Mouse (Mus musculus) spleen, adult 12 weeks (tissue): Measurements from ENCODE around the gene Clec11a.
A peak's percentile ranks its signal among the peaks of the same experiment; 100 is the strongest.

Source experiments
- DNase-seq: peaks from one replicate; pipeline ENCODE4 v3.0.0; 2022; ENCODE audit warnings: low spot score

The Clec11a gene

DNA sequence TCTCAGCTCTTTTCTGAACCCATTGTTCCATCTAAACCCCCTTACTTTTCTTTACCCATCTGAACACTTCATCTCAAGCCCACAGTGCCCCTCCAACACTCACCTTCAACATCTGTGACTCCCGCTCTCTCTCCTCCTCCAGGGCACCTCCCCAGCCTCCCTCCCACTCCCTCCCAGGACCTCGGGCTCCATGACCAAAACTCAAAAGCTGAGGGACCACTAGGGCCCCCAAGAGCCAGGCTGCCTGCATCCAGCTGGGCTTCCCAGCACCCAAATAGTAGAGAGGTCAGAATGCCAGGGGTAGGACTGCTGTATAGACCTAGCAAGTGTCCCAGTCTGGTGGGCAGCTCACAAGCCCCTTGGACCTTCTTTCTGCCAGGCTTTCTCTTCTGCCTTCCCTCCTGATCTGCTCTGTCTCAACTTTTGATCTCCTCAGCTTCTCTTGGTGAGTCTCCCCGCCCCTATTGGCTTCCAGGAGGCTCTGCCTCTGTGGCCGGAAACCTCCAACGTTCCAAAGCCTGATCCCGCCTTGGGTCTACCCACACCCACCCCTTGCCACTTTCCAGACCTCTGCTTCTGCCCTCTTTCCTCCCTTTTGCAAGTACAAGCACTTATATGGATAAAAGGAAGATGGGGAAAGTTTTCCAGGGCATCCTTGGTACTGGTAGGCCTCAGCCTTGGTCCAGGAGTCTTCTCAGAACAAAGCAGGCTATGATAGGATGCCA lies at the start of gene Clec11a:
Clec11a (minus strand) TSS at position 387 of the 725 bp plus-strand sequence.
- DNase-seq = no peak

DNA sequence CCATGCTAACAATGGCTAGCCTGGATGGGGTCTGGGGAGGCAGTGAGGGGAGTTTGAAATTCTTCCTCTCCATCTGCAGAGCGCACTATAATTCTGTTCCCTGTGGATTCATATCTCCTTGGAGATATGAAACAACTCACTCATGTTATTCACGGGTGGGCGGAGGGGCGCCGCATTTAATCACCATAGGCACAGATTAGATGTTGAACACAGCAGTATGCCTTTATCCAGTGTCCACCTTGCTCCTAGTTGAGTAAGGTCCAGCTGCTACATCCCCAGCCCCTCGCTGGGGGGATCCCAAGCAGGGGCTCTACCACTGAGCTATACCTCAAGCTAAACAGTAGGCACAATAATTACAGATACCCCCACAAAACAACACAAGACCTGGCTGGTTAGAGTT lies 48.7 kb upstream of the Clec11a start:
- no peak for DNase-seq

DNA sequence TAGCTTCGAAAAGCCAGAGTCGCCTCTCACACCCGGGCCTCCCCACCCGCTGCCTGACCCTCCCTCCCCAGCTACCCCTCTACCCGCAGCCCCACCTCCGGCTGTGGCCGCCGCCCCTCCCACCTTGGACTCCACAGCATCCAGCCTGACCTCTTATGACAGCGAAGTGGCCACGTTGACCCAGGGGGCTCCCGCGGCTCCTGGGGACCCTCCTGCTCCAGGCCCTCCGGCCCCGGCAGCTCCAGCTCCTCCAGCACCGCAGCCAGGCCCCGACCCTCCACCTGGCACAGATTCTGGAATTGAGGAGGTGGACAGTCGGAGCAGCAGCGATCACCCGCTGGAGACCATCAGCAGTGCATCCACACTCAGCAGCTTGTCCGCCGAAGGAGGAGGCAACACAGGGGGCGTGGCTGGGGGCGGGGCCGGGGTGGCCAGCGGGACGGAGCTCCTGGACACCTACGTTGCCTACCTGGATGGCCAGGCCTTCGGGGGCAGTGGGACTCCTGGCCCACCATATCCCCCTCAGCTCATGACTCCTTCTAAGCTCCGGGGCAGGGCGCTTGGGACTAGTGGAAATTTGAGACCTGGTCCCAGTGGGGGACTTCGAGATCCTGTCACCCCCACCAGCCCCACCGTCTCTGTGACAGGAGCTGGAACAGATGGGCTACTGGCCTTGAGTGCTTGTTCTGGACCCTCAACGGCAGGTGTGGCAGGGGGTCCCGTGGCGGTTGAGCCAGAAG lies 47.1 kb upstream of the Clec11a start:
- no peak for DNase-seq

DNA sequence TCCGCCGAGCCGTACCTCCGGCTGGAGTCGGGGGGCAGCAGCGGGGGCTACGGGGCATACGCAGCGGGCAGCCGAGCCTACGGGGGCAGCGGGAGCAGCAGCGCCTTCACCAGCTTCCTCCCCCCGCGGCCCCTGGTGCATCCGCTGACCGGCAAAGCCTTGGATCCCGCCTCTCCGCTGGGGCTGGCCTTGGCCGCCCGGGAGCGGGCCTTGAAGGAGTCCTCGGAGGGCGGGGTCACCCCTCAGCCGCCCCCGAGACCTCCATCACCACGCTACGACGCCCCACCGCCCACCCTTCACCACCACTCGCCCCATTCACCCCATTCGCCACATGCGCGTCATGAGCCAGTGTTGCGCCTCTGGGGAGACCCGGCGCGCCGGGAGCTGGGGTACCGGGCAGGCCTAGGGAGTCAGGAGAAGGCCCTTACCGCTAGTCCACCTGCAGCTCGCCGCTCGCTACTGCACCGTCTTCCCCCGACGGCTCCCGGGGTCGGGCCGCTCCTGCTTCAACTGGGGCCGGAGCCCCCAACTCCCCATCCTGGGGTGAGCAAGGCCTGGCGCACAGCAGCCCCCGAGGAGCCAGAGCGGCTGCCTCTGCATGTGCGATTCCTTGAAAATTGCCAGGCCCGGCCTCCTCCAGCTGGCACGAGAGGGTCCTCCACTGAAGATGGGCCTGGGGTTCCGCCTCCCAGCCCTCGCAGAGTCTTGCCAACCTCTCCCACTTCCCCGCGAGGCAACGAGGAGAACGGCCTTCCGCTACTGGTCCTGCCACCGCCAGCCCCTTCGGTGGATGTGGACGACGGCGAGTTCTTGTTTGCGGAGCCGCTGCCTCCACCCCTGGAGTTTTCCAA lies 46.3 kb upstream of the Clec11a start:
- no peak for DNase-seq

DNA sequence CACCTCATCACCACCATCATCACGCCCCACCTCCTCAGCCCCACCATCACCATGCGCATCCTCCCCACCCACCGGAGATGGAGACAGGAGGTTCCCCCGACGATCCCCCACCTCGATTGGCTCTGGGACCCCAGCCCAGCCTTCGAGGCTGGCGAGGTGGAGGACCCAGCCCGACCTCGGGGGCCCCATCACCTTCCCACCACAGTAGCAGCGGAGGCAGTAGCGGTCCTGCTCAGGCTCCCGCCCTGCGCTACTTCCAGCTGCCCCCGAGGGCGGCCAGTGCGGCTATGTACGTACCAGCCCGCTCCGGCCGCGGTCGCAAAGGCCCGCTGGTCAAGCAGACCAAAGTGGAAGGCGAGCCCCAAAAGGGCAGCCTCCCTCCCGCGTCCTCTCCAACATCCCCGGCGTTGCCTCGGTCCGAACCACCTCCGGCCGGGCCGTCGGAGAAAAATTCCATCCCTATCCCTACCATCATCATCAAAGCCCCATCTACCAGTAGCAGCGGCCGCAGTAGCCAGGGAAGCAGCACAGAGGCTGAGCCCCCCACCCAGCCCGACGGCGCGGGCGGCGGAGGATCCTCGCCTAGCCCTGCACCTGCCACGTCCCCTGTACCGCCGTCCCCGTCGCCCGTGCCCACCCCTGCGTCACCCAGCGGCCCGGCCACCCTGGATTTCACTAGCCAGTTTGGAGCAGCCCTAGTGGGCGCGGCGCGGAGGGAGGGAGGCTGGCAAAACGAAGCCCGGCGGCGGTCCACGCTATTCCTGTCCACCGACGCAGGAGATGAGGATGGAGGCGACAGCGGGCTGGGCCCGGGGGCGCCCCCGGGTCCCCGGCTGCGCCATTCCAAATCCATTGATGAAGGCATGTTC lies 45.4 kb upstream of the Clec11a start:
- DNase-seq = no peak

DNA sequence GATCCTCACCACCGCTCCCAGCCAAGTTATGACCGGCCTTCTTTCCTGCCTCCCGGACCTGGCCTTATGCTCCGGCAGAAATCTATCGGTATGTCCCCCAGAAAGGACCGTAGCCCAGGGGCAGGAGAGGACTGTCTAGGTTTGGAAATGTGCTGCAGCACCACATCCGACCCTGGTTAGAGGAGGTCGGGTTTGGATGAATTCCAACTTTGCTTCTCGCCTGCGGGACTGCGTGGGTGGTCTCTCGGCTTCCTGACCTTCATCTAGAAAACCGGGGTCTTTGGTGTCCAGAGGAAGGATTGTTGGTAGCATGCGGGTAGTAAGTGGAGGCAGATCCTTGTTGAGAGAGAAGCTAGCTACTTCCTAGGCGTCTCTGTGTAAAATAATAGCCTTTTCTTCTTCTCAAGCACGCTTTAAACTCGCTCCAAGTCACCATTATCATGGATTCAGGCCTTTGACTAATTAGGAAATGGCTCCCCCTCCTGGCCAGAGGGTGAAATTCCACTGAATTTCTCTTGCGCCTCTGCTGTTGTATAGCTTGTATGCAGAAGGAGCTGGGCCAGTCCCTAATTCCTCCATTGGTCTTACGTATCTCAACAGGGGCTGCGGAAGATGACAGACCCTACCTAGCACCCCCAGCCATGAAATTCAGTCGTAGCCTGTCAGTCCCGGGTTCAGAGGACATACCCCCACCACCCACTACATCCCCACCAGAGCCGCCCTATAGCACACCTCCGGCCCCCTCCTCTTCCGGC lies 44.4 kb upstream of the Clec11a start:
- peak; percentile 55 for DNase-seq

DNA sequence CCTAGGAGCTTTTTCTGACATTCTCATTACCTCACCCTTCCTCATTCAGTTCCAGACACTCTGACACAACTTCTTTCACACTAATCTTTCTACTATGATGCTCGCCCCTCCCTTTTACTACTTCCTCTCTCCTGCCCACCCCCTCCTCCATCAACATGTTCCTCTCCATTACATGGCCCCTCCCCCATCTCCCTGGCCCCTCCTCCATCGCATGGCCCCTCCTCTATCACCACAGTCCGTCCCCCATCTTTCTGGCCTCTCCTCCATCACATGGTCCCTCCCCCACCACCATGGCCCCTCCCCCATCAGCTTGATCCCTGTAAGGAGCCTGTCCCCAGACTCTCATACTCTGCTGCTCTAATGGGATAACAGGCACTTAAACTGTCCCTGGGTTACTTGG lies 42.3 kb upstream of the Clec11a start:
- DNase-seq = no peak

- peak; percentile 17 for DNase-seq
Observed at GRCm38 (mm10) chr7:44344622-44345021, 37.9 kb upstream of the Clec11a start.

- DNase-seq = no peak
Observed at GRCm38 (mm10) chr7:44343459-44344015, 36.8 kb upstream of the Clec11a start.

- DNase-seq = no peak
Observed at GRCm38 (mm10) chr7:44341714-44342113, 35.0 kb upstream of the Clec11a start.

GRCm38 (mm10) chr7:44341119-44341518 lies 34.4 kb upstream of the Clec11a start:
- DNase-seq = no peak

DNA sequence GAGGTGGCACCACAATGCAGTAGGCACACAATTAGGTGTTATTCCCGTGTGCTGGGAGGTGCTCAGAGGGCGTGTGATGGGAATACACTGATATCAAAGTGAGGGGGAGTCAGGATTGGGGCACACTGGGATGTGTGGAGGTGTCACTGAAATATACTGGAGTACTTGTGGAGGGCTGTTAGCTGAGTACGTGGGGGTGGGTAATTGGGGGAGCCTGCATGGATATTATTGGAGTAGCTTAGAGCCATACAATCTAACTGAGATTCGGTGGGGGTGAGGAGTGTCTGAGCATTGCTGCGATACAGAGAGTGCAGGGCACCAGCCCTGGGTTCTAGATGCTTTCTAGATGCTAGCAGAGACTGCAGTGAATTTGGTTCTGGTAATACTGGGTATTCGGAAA lies 33.5 kb upstream of the Clec11a start:
- no peak for DNase-seq

- DNase-seq = no peak
Observed at GRCm38 (mm10) chr7:44337121-44337849, 30.6 kb upstream of the Clec11a start.

- no peak for DNase-seq
Observed at GRCm38 (mm10) chr7:44336046-44337021, 29.6 kb upstream of the Clec11a start.

GRCm38 (mm10) chr7:44335031-44335878 lies 28.6 kb upstream of the Clec11a start:
- no peak for DNase-seq

DNA sequence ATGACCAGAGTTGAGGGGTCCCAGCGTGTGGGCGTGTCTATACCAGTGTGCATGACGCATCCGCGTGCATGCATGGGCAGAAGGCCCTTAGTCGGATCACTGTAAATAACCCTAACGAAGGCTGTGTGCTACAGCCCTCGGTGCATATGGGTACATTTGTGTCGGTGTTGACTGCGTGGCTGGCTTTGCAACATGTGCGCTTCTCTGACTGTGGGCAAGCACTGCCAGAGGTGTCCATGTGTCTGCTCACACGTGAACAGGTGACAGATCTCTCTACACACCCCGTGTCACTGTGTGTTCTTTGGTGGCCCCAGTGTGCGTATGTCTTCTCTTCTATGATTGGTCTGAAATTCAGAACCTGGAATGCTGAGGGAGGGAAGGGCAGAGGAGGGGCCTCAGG lies 27.4 kb upstream of the Clec11a start:
- DNase-seq = no peak

- DNase-seq = no peak
Observed at GRCm38 (mm10) chr7:44332336-44332735, 25.6 kb upstream of the Clec11a start.

DNA sequence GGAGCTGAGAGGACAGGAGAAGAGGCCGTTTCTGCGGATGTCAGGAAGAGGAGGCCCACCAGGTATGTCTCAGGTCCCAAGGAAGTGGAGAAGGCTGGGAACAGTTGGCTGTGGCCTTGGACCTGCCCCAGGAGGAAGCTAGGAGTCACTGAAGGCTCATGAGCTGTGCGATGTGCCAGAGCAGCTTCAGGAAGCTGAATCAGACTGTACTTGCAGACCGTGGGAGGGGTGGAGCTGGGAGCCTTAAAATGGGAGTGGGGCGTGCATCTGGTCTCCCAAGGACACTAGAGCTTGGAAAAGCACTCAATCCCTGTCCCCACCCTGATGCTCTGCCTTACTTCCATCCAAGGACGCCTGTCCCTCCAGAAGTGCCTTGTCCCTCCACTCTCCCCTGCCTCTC lies 19.9 kb upstream of the Clec11a start:
- DNase-seq = no peak
